Mouse (Mus musculus) adrenal gland, adult (tissue): ENCODE measurements around the gene Enkd1.

Experiments used
- DNase-seq, 2 experiments: peaks; one replicate each; pipeline ENCODE4 v3.0.0; 2022 to 2023; ENCODE audit warnings: low spot score in 1 of 2; ENCODE audit not compliant: inconsistent age in 2 of 2

Enkd1 gene

GRCm38 (mm10) chr8:105702731-105703415 lies 5.1 kb downstream of the Enkd1 start:
- peak in 1 of 2 experiments; percentile 48 for DNase-seq

- no peak for DNase-seq
Observed at GRCm38 (mm10) chr8:105702001-105702401, 6.0 kb downstream of the Enkd1 start.

DNA sequence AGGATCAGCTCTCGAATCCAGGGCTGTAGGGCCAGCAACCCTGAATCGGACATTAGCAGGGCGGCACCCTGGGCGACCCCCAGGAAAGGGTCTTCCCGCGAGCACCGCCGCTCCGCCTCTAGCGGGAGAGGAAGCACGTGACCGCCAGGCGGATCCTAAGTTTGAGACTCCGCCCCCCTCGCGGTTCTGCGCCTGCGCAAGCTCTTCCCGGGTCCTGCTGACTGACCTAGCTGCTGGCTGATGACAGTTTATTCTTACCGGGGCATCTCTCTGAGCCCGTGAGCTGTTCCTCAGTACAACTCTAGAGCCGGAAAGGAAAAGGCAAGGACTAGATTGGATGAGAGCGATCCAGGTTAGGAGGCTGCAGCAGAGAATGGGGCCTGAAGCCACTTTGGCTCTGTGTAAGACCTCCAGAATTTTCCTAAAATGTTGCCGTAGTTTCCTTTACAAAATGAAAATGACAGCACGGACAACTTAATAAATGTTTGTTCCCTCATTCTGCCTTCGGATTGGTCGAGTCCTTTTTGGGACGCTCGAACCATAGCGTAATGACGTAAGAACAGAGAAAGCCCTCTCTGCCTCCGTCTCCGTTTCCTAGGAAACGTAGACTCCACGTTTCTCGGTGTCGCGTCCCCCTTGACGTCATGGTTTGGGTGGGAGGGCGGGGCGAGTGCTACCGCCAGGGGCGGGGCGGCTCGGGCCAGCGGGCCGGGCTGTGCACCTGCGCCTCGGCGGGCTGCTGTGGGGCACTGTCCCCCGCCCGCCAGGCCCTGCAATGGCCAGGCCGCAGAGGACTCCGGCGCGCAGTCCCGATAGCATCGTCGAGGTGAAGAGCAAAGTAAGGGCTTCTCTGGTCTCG lies 6.8 kb downstream of the Enkd1 start, which contains the start of the genes Acd and Pard6a:
Gene Acd, minus strand, starts transcription at position 137 of the 859 bp plus-strand sequence.
Gene Pard6a, plus strand, starts transcription at position 183 of the 859 bp plus-strand sequence.
- peak; percentile 96 to 99 for DNase-seq

DNA sequence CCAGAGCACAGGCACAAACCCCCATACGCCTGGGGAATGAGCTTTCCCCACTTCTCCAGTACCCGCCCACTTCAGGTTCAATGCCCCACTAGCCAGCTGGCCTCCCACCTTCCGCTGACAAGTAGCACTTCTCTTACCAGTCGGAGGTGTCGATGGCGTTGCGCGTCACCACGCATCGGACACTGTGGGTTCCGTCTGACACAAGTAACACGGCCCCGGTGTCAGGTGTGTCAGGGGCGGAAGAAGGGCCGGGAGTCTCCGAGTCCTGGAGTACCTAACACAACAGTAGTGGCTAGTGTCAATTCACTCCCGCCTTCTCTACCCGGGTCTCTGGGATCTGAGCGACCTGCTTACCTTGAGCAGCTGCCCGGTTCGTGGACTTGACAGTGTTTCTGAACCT lies 7.4 kb downstream of the Enkd1 start:
- no peak for DNase-seq

- DNase-seq = no peak
Observed at GRCm38 (mm10) chr8:105699488-105700215, 8.4 kb downstream of the Enkd1 start.

DNA sequence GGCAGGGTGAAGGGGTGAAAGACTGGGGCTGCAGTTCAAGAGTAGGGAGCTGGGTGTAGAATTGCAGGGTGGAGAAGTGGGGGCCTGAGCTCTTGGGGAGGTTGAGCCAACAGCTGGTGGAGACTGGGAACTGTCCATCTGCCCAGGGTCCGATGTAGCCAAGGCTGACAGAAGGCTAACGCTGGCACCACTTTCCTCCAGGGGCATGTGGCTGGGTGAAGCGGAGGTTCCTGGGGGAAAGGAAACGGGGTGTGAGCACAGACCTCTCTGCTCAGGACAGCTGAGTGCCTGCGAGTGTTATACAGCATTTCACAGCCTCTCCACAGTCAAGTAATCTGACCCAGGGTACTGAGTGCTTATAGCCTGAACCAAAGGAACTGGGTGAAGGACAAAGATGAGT lies 9.3 kb downstream of the Enkd1 start:
- no peak for DNase-seq

DNA sequence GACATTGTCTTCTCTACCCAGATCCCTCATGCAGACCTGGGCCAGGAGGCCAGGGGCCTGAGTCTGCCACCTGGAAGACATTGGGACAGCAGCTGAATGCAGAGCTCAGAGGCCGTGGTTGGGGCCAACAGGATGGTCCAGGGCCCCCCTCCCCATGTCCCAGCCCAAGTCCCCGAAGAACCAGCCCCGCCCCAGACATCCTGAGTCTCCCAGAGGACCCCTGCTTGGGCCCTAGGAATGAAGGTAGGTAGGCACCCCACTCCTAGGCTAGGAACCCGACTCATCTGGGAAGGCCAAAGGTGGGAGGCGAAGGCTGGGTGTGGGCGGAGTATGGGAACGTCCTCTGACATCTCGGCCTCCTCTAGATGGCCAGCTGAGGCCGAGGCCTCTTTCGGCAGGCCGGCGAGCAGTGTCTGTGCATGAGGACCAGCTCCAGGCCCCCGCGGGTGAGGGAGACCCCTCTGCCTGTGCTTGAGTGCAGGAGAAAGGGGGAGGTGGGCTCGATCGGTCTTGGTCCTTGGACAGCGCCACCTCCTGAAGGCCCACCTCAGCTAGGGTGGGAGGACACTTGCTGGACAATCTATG lies 10.7 kb downstream of the Enkd1 start:
- no peak for DNase-seq

DNA sequence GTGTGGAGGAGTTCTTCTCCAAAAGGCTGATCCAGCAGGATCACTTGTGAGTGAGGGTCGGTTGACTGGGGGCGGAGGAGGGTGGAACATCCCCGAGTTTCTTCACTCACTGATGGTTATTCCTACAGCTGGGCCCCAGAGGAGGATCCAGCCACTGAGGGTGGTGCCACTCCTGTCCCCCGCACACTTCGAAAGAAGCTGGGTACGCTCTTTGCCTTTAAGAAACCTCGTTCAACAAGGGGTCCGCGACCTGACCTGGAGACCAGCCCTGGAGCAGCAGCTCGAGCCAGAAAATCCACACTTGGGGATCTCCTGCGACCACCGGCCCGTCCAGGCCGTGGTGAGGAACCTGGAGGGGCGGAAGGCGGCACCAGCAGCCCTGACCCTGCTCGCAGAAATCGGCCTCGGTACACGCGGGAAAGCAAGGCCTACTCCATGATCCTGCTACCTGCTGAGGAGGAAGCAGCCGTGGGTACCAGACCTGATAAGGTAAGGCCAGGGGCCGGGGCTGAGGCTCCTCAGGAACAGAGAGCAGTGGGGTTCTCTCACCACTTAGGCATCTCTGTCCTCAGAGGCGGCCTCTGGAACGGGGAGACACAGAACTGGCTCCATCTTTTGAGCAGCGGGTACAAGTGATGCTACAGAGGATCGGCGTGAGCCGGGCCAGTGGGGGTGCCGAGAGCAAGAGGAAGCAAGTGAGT lies 12.8 kb downstream of the Enkd1 start:
- DNase-seq = no peak

DNA sequence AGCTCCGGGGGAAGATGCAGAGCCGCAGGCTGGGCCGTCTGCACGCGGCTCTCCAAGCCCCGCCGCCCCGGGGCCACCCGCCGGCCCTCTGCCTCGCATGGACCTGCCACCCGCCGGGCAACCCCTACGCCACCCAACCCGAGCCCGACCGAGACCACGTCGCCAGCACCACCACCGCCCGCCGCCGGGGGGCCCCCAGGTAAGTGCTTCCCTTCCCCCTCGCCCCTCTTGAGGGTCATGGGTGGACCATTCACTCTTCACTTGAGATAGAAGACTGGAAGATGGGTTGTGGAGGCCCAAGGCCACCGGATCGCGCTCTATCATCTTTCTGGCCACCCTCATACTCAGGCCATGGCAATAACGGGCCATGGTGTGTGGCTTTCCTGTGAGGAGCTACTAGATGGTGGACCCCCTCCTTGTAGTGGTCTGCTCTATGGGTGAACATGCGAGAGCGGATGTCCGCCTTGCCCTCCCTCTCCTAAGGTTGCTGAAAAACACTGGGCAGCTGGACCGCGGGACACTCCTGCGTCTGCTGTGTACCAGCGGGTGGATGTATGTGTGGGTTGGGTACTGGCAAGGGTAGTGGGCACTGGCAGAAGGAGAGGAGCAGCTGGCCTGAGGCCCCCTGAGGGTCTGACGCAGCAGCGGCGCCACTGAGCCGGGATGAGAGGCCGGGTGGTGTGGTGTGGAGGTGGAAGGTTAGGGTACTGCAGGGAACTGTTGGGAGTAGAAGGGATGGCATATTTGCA lies 13.8 kb downstream of the Enkd1 start:
- DNase-seq = no peak

DNA sequence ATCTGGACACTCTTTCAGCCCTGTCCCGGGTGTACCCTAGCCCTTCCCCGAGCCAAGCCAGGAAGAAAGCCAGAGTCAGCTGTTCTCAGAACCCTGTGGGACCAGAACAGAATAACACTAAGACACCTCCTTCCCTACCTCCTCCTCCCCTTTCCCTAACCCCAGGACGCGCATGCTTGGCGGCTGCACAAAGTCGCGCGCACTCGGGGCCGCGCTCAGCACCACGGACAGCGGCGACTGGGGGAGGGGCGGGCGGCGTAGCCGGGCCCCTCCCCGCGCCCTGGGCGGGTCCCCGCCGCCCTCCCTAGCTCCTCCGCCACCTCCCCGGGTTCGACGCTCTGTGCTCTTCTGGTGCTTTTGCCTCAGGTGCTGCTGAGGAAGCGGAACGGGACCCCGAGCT lies 14.4 kb downstream of the Enkd1 start:
- peak; percentile 67 to 88 for DNase-seq

DNA sequence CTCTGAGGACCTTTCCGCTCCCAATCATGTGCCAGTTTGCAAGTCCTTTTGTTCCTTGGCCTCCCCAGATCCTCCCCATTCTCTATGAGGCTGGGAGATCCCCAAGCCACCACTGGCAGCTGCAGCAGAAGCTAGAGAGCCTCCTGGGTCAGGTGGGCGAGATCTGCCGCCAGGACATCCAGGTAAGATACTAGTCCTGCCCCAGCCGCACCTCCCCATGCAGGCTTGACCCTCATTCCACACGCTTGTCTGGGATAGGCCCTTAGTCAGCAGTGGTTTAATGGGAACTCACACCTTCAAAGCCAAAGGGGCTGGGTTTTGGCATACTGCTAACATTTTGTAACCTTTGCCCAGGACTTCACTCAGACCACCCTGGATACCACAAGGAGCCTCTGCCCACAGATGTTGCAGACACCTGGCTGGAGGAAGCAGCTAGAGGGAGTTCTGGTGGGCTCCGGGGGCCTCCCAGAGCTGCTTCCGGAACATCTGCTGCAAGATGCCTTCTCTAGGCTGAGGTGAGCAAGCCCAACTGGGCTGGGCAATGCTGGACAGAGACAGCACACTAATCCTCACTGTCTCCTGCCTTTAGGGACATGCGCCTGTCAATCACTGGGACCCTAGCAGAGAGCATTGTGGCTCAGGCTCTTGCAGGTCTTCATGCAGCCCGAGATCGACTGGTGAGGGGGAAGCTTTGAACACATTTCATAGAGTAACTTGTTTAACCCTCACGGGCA lies 15.4 kb downstream of the Enkd1 start:
- DNase-seq = no peak

DNA sequence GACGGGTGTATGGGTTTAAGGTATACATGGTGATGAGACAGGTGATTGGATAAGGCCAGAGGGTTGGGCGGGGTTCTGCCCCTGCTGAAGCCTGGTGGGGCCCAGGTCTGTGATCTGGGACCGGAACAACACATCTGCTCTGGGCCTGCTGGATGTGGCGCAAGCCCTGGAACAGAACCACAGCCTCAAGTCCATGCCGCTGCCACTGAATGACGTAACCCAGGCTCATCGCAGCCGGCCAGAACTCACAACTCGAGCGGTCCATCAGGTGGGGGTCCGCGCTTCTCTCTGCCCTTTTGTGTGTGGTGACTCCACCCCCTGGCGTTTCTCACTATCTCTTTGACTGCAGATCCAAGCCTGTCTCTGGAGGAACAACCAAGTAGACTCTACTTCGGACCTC lies 17.0 kb downstream of the Enkd1 start:
- DNase-seq = no peak

GRCm38 (mm10) chr8:105689983-105690360 lies 18.0 kb downstream of the Enkd1 start:
- no peak for DNase-seq

DNA sequence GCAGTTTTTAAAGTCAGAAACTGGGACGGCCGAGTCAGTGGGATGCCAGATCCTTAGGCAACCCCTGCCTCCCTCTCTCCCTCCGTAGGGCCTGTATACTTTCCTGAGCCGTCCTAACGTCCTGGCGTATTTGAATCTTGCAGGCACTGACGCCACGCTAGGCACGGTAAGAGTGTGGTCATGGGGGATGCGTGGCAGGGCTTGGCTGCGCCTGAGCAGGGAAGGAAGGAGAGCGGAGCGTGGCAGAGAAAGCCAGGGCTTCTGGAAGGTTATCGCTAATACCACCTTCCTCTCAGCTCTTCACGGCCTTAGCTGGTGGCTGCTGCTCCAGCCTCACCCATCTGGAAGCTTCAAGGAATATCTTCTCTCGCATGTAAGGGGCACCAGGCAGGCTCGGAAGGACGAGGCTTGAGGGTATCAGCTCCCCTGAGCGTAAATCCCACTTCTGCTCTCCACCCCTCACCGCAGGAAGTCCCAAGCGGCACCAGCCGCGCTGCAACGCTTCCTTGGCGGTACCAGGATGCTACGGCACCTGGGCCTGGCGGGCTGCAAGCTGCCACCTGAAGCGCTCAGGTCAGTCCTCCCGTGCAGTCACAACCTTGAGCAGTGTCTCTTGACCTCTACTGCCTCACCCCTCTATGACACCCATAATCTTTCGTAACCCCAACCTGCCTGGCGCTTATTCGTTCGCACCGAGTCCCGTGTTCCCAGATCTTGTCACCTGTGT lies 18.6 kb downstream of the Enkd1 start:
- DNase-seq = no peak

- DNase-seq = no peak
Observed at GRCm38 (mm10) chr8:105688242-105688752, 19.7 kb downstream of the Enkd1 start.

DNA sequence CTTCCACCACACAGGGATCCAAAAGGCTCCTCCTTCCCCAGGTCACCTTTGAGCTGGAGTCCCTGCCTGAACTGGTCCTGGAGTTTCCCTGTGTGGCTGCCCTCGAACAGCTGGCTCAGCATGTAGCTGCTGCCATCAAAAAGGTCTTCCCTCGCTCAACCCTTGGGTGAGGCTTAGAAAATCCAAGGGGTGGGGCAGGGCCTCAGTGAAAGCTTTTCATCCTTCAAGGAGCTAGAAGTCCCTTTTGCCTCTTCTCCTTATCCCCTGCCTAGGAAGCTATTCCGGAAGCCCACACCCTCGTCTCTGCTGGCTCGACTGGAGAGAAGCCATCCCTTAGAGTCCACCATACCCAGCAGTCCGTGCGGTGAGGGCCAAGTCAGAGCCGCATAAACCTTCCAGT lies 20.5 kb downstream of the Enkd1 start:
- no peak for DNase-seq

- DNase-seq = no peak
Observed at GRCm38 (mm10) chr8:105686551-105686950, 21.5 kb downstream of the Enkd1 start.

GRCm38 (mm10) chr8:105685796-105686308 lies 22.2 kb downstream of the Enkd1 start, which contains the start of gene Carmil2:
Gene Carmil2 (plus strand): TSS chr8:105686274.
- DNase-seq = peak; percentile 57 to 84
